Mouse (Mus musculus) macrophage (primary cell): ENCODE measurements at regions not wholly inside any gene's neighbourhood (a gene's known extent, or its start where the extent isn't known, plus 50 kb on each side); places are given as distances from the start of the nearest gene placed in this dataset.

Experiments used
- H3K27ac ChIP-seq: fragments of 350-480 bp; formaldehyde crosslinking; 2 replicates; pipeline ENCODE4 v1.9.0; 2021
- H3K36me3 ChIP-seq: fragments of 350-480 bp; formaldehyde crosslinking; 2 replicates; pipeline ENCODE4 v1.9.0; 2021; ENCODE audit errors: inconsistent target
- H3K4me3 ChIP-seq: fragments of 350-480 bp; formaldehyde crosslinking; 2 replicates; pipeline ENCODE4 v1.9.0; 2021; ENCODE audit errors: inconsistent target
- H3K79me2 ChIP-seq: fragments of 350-480 bp; formaldehyde crosslinking; 2 replicates; pipeline ENCODE4 v1.9.0; 2021; ENCODE audit errors: inconsistent target
- WGBS: methylation state at CpG from one replicate; pipeline ENCODE4 v1.1.7; 2026; ENCODE audit warnings: inconsistent platforms; ENCODE audit not compliant: missing documents; 5-methylcytosine and 5-hydroxymethylcytosine counted together

- H3K4me3 ChIP-seq: no peak overlapping the region
- WGBS: 17% methylated on average over 4 of the region's 4 CpGs
- peak overlapping the region; percentile 39 for H3K27ac ChIP-seq
- H3K79me2 ChIP-seq: no peaks in the 10 kb centered on the region
- H3K36me3 ChIP-seq: no peaks in the 10 kb centered on the region
These were observed 276.6 kb downstream of the Nuak1 start for GRCm38 (mm10) chr10:84163752-84164151.

- Histone ChIP-seq H3K36me3 (no peaks in the 10 kb centered on the region), H3K4me3 (no peak overlapping the region), H3K27ac (no peak overlapping the region), H3K79me2 (no peaks in the 10 kb centered on the region)
- WGBS: 93% methylated on average over 10 of the region's 10 CpGs
These were observed 274.4 kb downstream of the Nuak1 start for GRCm38 (mm10) chr10:84165832-84166567.

- H3K27ac ChIP-seq: no peak overlapping the region
- H3K4me3 ChIP-seq: no peak overlapping the region
- H3K36me3 ChIP-seq: no peaks in the 10 kb centered on the region
- no peaks in the 10 kb centered on the region for H3K79me2 ChIP-seq
- 67% methylated on average over 3 of the region's 3 CpGs for WGBS
These were observed 273.9 kb downstream of the Nuak1 start for GRCm38 (mm10) chr10:84166568-84166905.

- Histone ChIP-seq H3K4me3 (no peak overlapping the region), H3K79me2 (no peaks in the 10 kb centered on the region), H3K27ac (no peak overlapping the region), H3K36me3 (no peaks in the 10 kb centered on the region)
- 91% methylated on average over 4 of the region's 4 CpGs for WGBS
These were observed 267.5 kb downstream of the Nuak1 start for GRCm38 (mm10) chr10:84172828-84173321.

GRCm38 (mm10) chr10:84183239-84183638 lies 257.2 kb downstream of the Nuak1 start:
- 94% methylated on average over 2 of the region's 2 CpGs for WGBS
- Histone ChIP-seq H3K27ac (no peak overlapping the region), H3K36me3 (no peaks in the 10 kb centered on the region), H3K79me2 (no peaks in the 10 kb centered on the region), H3K4me3 (no peak overlapping the region)

GRCm38 (mm10) chr10:84186466-84186865 lies 253.9 kb downstream of the Nuak1 start:
- Histone ChIP-seq H3K4me3 (no peak overlapping the region), H3K36me3 (no peaks in the 10 kb centered on the region), H3K79me2 (no peaks in the 10 kb centered on the region), H3K27ac (no peak overlapping the region)
- 91% methylated on average over 2 of the region's 2 CpGs for WGBS

GRCm38 (mm10) chr10:84199035-84199434 lies 241.4 kb downstream of the Nuak1 start:
- H3K4me3 ChIP-seq: no peak overlapping the region
- no peak overlapping the region for H3K27ac ChIP-seq
- H3K79me2 ChIP-seq: no peaks in the 10 kb centered on the region
- no peaks in the 10 kb centered on the region for H3K36me3 ChIP-seq
- WGBS: 93% methylated on average over 2 of the region's 2 CpGs

GRCm38 (mm10) chr10:84201785-84202184 lies 238.6 kb downstream of the Nuak1 start:
- Histone ChIP-seq H3K36me3 (no peaks in the 10 kb centered on the region), H3K27ac (no peak overlapping the region), H3K4me3 (no peak overlapping the region), H3K79me2 (no peaks in the 10 kb centered on the region)
- WGBS: 82% methylated on average over 3 of the region's 3 CpGs

- no peaks in the 10 kb centered on the region for H3K36me3 ChIP-seq
- no peak overlapping the region for H3K4me3 ChIP-seq
- H3K79me2 ChIP-seq: no peaks in the 10 kb centered on the region
- H3K27ac ChIP-seq: no peak overlapping the region
- WGBS: 92% methylated on average over 5 of the region's 5 CpGs
These were observed 228.2 kb downstream of the Nuak1 start for GRCm38 (mm10) chr10:84212096-84212785.

- no peak overlapping the region for H3K4me3 ChIP-seq
- H3K79me2 ChIP-seq: no peaks in the 10 kb centered on the region
- H3K27ac ChIP-seq: no peak overlapping the region
- no peaks in the 10 kb centered on the region for H3K36me3 ChIP-seq
These were observed 225.6 kb downstream of the Nuak1 start for GRCm38 (mm10) chr10:84214812-84215211.

GRCm38 (mm10) chr10:84229224-84229921 lies 211.0 kb downstream of the Nuak1 start:
- Histone ChIP-seq H3K36me3 (no peaks in the 10 kb centered on the region), H3K27ac (no peak overlapping the region), H3K79me2 (no peaks in the 10 kb centered on the region), H3K4me3 (no peak overlapping the region)
- WGBS: 78% methylated on average over 7 of the region's 7 CpGs

- Histone ChIP-seq H3K79me2 (no peaks in the 10 kb centered on the region), H3K36me3 (no peaks in the 10 kb centered on the region), H3K4me3 (no peak overlapping the region), H3K27ac (no peak overlapping the region)
- 92% methylated on average over 18 of the region's 18 CpGs for WGBS
These were observed 210.2 kb downstream of the Nuak1 start for GRCm38 (mm10) chr10:84230011-84230781.

GRCm38 (mm10) chr10:84235006-84235405 lies 205.4 kb downstream of the Nuak1 start:
- H3K79me2 ChIP-seq: no peaks in the 10 kb centered on the region
- no peak overlapping the region for H3K4me3 ChIP-seq
- no peaks in the 10 kb centered on the region for H3K36me3 ChIP-seq
- WGBS: 89% methylated on average over 6 of the region's 6 CpGs
- H3K27ac ChIP-seq: no peak overlapping the region

- 64% methylated on average over 2 of the region's 2 CpGs for WGBS
These were observed 204.2 kb downstream of the Nuak1 start for GRCm38 (mm10) chr10:84236236-84236635.

More at GRCm38 (mm10) chr10:84236236-84236635, 204.2 kb downstream of the Nuak1 start:
- no peaks in the 10 kb centered on the region for H3K79me2 ChIP-seq
- H3K27ac ChIP-seq: no peak overlapping the region
- no peak overlapping the region for H3K4me3 ChIP-seq
- no peaks in the 10 kb centered on the region for H3K36me3 ChIP-seq
